Mouse (Mus musculus): ENCODE data around the gene Ckap2. TPM values are rescaled to one million over a fixed set of nuclear protein-coding genes. Genes with fewer than 3 reads are reported as not detected.
"Not testable (repeated sequence)": the region's sequence is repeated elsewhere in the genome, so short reads cannot be mapped to it uniquely, and the experiment has no call there.

Ckap2 gene
- total and polyA plus RNA-seq, 2 experiments from 2014 or later = 15.0 to 30.0 TPM

- Histone ChIP-seq H3K9me3 (replicated peaks; ENCODE audit: control insufficient read depth, low read length) (no peaks in the 10 kb centered on the region), H3K4me2 (ENCODE audit: low read depth, low read length) (no peak overlapping the region), H3K4me1 (ENCODE audit: control insufficient read depth, insufficient read depth) (no peaks in the 10 kb centered on the region; the same call in 1 of the 2 replicates), H3K27ac (ENCODE audit: low read depth) (no peak overlapping the region), H3K27me3 (ENCODE audit: control insufficient read depth, insufficient read depth, low read length) (no peaks in the 10 kb centered on the region), H3K36me3 (replicated peaks; ENCODE audit: control insufficient read depth, insufficient read depth, low read length) (peaks cover 16% of the 10 kb centered on the region), H3K4me3 (ENCODE audit: low read depth, low read length) (no peak overlapping the region), H3K9ac (replicated peaks; ENCODE audit: low read depth, low read length) (no peak overlapping the region)
- ATAC-seq (ENCODE audit: insufficient read depth, low read depth) (no peak), DNase-seq (ENCODE audit: low spot score) (no peak)
- WGBS = 71% methylated on average over 4 of the region's 4 CpGs
- TF ChIP-seq EP300 (IDR thresholded peaks at IDR 0.05; ENCODE audit: low read depth) (no peak), CTCF (IDR thresholded peaks at IDR 0.05; ENCODE audit: low read depth) (no peak)
These were observed 43.7 kb downstream of the Ckap2 start for GRCm38 (mm10) chr8:22141836-22142385.

GRCm38 (mm10) chr8:22136462-22136861 is 49.2 kb downstream of the Ckap2 start:
- not testable (repeated sequence) for H3K9me3 ChIP-seq (replicated peaks; ENCODE audit: control insufficient read depth, low read length); H3K36me3 ChIP-seq (replicated peaks; ENCODE audit: control insufficient read depth, insufficient read depth, low read length); H3K9ac ChIP-seq (replicated peaks; ENCODE audit: low read depth, low read length); H3K4me3 ChIP-seq (ENCODE audit: low read depth, low read length); H3K27me3 ChIP-seq (ENCODE audit: control insufficient read depth, insufficient read depth, low read length); H3K4me1 ChIP-seq (ENCODE audit: control insufficient read depth, insufficient read depth); H3K4me2 ChIP-seq (ENCODE audit: low read depth, low read length)
- peak; percentile 96 for ATAC-seq (ENCODE audit: insufficient read depth, low read depth)
- 51% methylated on average over 9 of the region's 9 CpGs for WGBS
- peak; percentile 61 for DNase-seq (ENCODE audit: low spot score)
- peak; percentile 89 for TF ChIP-seq EP300 (IDR thresholded peaks at IDR 0.05; ENCODE audit: low read depth)
- H3K27ac ChIP-seq (ENCODE audit: low read depth) = peak overlapping the region; percentile 74

GRCm38 (mm10) chr8:22134750-22135135 is 50.9 kb downstream of the Ckap2 start:
- Histone ChIP-seq H3K4me3 (ENCODE audit: low read depth, low read length) (no peak overlapping the region), H3K4me2 (ENCODE audit: low read depth, low read length) (no peak overlapping the region), H3K27me3 (ENCODE audit: control insufficient read depth, insufficient read depth, low read length) (no peaks in the 10 kb centered on the region), H3K4me1 (ENCODE audit: control insufficient read depth, insufficient read depth) (no peaks in the 10 kb centered on the region), H3K9ac (replicated peaks; ENCODE audit: low read depth, low read length) (no peak overlapping the region), H3K27ac (ENCODE audit: low read depth) (no peak overlapping the region), H3K9me3 (replicated peaks; ENCODE audit: control insufficient read depth, low read length) (no peaks in the 10 kb centered on the region), H3K36me3 (replicated peaks; ENCODE audit: control insufficient read depth, insufficient read depth, low read length) (peaks cover 19% of the 10 kb centered on the region)
- TF ChIP-seq EP300 (IDR thresholded peaks at IDR 0.05; ENCODE audit: low read depth) = no peak
- no peak for TF ChIP-seq CTCF (IDR thresholded peaks at IDR 0.05; ENCODE audit: low read depth)
- no peak for DNase-seq (ENCODE audit: low spot score)
- ATAC-seq (ENCODE audit: insufficient read depth, low read depth) = no peak
- WGBS = 66% methylated on average over 5 of the region's 5 CpGs

- Histone ChIP-seq H3K27ac (ENCODE audit: low read depth) (no peak overlapping the region), H3K9ac (replicated peaks; ENCODE audit: low read depth, low read length) (no peak overlapping the region), H3K27me3 (ENCODE audit: control insufficient read depth, insufficient read depth, low read length) (no peaks in the 10 kb centered on the region), H3K4me3 (ENCODE audit: low read depth, low read length) (no peak overlapping the region), H3K36me3 (replicated peaks; ENCODE audit: control insufficient read depth, insufficient read depth, low read length) (peaks cover 21% of the 10 kb centered on the region), H3K4me1 (ENCODE audit: control insufficient read depth, insufficient read depth) (no peaks in the 10 kb centered on the region), H3K4me2 (ENCODE audit: low read depth, low read length) (no peak overlapping the region), H3K9me3 (replicated peaks; ENCODE audit: control insufficient read depth, low read length) (no peaks in the 10 kb centered on the region)
- no peak for TF ChIP-seq CTCF (IDR thresholded peaks at IDR 0.05; ENCODE audit: low read depth)
- no peak for TF ChIP-seq EP300 (IDR thresholded peaks at IDR 0.05; ENCODE audit: low read depth)
- 84% methylated on average over 7 of the region's 7 CpGs for WGBS
- ATAC-seq (ENCODE audit: insufficient read depth, low read depth) = no peak
- DNase-seq (ENCODE audit: low spot score) = no peak
These were observed 51.4 kb downstream of the Ckap2 start for GRCm38 (mm10) chr8:22134078-22134749.

- peaks cover 41% of the 10 kb centered on the region for H3K36me3 ChIP-seq (replicated peaks; ENCODE audit: control insufficient read depth, insufficient read depth, low read length)
- no peak overlapping the region for H3K4me2 ChIP-seq (ENCODE audit: low read depth, low read length)
- H3K27ac ChIP-seq (ENCODE audit: low read depth) = no peak overlapping the region
- no peaks in the 10 kb centered on the region for H3K27me3 ChIP-seq (ENCODE audit: control insufficient read depth, insufficient read depth, low read length)
- H3K9me3 ChIP-seq (replicated peaks; ENCODE audit: control insufficient read depth, low read length) = no peaks in the 10 kb centered on the region
- no peak for DNase-seq (ENCODE audit: low spot score)
- H3K4me1 ChIP-seq (ENCODE audit: control insufficient read depth, insufficient read depth) = no peaks in the 10 kb centered on the region
- no peak overlapping the region for H3K4me3 ChIP-seq (ENCODE audit: low read depth, low read length)
- 79% methylated on average over 12 of the region's 12 CpGs for WGBS
- no peak for ATAC-seq (ENCODE audit: insufficient read depth, low read depth)
- H3K9ac ChIP-seq (replicated peaks; ENCODE audit: low read depth, low read length) = no peak overlapping the region
- no peak for TF ChIP-seq EP300 (IDR thresholded peaks at IDR 0.05; ENCODE audit: low read depth)
- TF ChIP-seq CTCF (IDR thresholded peaks at IDR 0.05; ENCODE audit: low read depth) = no peak
These were observed 53.6 kb downstream of the Ckap2 start for GRCm38 (mm10) chr8:22132062-22132461.
